Mouse (Mus musculus) gastrocnemius, adult 8-10 months (tissue): ENCODE data around the gene Lbh. TPM values are rescaled to one million over a fixed set of nuclear protein-coding genes. Genes with fewer than 3 reads are reported as not detected.

Experiments
- DNase-seq, 2 experiments: peaks; one replicate each; pipeline ENCODE4 v3.0.0; 2022; ENCODE audit warnings: low spot score in 2 of 2
- total RNA-seq, 4 experiments: library from RNA; stranded (reverse); gene quantifications; 2 replicates each; pipeline ENCODE4 v1.2.4; 2022

Gene Lbh
- total RNA-seq, 4 experiments from 2014 or later, result 5.3 to 6.1 (median 5.8) TPM

DNA sequence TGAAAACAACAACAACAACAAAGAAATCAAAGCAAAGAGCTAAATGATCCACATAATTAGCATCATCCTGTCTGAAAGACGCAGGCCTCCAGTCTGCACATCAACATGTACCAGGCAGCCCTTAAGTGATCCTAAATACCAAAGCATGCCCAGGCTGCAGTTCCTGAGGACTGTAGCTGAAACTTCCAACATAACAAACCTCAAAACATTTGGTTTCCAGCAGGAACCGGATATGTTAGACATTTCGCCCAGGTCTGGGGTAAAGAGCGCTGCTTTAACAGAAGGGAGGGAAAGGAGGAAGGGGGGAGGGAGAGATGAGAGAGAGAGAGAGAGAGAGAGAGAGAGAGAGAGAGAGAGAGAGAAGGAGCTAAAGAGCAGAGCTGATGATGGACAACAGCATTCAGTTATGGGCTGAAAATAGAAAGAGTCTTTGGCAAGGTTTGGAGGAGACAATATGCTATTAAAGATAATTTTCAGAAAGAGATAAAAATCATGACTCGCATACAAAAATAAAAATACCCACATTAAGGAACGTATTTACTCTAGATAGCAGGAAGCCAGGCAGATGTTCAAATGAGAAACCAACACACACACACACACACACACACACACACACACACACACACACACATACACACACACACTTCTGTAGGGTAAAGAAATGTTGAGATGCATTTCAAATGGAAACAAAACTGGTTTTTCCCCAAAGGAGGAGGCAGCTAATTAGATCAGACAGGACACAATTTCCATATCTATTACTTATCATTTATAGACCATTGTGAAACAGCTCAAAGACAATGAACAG is 49.5 kb downstream of the Lbh start:
- no peak for DNase-seq

DNA sequence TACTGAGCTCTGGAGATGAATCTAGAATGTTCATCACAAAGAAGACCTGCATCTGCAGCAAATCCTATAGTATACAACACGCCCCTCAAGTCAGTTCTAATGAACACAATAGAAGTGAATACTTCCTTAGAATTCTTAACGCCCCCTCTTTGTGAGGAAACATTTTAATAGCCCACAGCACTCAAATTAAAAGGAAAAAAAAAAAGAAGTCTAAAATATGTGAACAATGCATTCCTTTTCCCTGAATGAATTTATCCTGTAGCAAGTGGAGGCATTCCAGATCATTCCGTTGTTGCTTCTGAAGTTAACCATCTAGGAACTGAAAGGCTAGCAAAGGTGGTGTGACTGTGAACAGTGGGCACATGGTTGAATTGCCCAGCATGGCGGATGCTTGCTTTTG is 50.6 kb downstream of the Lbh start:
- DNase-seq, result no peak

DNA sequence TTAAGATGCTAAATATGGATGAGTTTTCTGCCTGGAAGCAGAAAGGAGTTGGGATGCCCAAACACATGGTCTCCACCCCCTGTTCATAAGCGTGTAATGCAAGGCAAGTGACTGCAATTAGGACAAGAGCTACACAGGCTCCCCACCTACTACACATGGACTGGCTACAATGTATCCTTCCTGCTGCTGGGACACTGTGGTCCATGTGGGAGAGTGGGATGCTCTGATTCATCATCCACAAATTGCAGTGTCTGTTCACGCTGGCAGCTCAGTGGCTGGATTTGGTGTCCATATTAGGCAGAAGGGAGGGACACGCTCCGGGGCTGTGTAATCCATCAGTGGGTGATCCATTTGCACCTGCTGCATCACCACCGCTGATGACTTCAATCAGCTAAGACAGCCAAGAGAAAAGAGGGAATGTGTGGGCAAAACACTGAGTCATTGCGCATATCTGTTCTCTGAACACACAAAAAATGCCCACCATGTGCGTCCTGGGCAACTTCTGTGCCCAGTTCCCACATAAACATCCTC is 52.6 kb downstream of the Lbh start:
- no peak for DNase-seq

DNA sequence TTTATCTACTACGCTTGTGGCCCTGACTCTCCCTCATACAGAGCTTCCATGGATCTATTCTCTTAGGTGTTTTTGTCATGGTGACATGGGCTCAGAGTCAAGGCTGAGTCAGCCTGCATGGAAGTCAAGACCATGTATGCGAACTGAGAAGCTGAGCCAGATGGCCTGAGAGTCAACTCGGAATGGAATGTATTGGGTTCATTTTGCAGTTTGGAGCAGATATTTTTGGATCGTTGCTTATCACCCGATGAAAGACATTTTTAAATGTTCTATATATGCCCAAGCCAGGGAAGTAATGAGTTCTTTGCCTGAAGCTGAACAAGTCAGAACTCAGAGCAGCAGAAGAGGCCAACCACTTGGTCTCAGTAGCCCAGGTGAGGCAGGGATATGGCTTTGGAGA is 54.9 kb downstream of the Lbh start:
- DNase-seq, result no peak

DNA sequence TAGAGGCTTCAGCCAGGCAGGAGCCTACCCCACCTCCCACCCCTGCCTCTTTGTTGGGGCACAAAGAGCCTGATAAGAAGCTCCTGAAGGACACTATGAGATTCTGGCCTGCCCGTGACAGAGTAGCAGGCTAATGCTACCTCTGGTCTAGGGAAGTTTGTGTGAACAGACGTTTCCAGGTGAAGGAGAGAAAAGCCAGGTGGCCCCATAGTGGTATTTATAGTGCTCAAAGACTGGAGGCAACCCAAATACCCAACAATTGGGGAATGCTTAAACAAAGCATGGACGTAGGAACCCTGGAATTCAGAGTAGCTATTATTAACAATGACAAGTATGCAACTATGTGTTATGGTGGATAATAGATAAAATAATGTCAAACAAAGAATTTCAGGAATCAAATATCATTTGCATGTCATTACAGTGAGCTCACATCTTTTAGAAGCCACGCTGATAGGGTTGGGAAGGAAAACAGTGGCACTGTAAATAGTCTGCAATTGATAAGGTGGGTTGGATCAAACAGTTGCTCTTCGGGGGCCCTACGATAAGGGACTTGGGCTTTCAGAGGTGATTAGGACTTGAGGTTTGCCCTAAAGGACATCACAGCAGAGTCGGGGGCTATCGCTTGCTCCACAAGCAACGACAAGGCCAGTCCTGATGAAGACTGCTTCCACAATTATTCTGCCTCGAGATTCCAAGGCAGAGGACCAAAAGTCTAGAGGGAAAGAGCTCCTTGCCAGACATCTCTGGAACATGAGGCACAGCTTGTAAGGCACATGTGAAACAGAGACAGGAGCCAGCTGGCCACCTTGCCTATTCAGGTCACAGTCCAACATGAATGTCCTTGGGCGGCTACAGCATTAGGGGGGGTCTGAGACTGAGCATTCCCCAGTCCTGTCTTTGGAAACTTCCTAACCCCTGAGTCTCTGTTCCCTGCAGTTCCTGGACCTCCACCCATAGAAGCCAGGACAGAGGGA is 58.4 kb downstream of the Lbh start:
- peak; percentile 8 to 23 for DNase-seq

DNA sequence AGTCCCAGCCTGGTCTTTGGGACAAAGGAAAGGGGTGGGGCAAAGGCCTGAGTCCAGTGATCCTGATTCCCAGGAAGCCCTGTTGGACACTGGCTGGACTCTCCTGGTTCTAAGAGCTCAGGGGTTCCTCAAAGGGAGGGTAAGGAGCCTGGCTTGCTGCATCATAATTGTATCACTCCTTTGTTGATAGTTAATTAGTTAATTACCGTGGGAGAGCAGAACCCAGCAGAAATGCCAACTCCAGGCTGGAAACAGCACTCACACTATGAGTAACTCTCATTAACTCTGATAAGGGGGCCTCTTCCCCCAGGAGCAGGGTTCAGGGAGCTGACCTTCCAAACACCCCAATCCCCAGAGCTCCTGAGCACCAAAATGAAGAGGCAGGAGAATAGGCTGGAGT is 59.5 kb downstream of the Lbh start:
- DNase-seq, result no peak

DNA sequence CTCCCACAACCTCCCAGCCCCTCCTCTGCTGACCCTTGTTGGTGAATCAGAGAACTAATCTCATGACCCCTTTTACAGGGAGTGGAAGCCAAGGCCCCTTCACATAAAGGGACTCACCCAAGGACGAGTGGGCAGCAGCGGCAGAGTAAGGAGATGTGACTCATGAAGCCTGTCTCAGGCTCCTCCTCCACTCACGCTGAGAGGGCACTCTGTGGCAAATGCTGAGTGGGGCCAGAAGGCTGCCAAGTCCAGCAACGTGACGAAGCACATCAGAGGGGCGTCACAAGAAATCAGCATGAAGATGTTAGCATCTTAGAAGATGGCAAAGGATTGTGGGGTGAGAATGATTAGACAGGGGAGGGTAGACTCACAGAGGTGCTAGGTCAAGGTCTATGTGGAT is 64.1 kb downstream of the Lbh start:
- DNase-seq, result no peak

DNA sequence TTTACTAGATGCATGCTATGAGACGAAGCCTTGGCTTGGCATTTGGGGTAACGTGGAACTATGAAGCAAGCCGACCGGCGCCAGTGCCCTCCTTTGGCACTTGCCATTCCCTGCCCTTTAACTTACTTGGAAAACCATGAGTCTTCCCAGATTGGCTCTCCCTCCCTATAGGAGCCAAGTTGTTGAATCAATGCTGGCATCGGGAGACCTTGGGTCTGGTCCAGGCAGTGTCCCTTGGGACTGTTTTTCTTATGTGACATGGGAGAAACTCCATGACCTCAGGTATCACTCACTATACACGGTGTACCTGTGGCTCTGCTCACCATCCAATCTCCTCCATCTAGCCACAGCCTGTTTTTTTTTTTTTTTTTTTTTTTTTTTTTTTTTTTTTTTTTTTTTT is 65.4 kb downstream of the Lbh start:
- DNase-seq, result no peak

DNA sequence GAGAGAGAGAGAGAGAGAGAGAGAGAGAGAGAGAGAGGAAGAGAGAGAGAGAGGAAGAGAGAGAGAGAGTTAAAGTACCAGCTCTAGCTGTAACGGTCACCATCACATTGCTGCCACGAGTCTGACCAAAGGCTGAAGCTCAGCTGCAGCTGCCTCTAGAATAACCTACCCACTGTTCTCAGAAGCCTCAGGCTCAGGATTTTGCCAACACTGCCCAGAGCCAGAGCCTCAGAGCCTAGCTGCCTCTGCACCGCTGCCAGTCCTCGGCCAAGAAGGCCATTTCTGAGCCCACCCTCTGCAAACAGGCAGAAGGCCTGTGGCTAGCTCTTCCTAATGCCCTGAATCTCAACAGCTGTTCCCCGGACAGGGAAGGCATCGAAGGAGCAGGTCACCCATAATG is 70.9 kb downstream of the Lbh start:
- no peak for DNase-seq

Other genes starting within 250 kb of the Lbh start
- gene Ypel5, start 81.9 kb upstream of the Lbh start, total RNA-seq, result 10 to 100 TPM; 34.8 to 37.4 (median 35.5) TPM
- 10 to 100 TPM; 16.3 to 20.3 (median 18.4) TPM for gene Lclat1, start 189.7 kb downstream of the Lbh start, total RNA-seq